Mouse (Mus musculus) midbrain, embryonic 16.5 days (tissue): ENCODE measurements at regions not wholly inside any gene's neighbourhood (a gene's known extent, or its start where the extent isn't known, plus 50 kb on each side); places are given as distances from the start of the nearest gene placed in this dataset.

Experiments
- ATAC-seq: fragments of 200-750 bp; cut with Nextera tagmentation; 2 replicates; pipeline ENCODE4 v1.8.0; 2017; ENCODE audit warnings: moderate TSS enrichment
- H3K27ac ChIP-seq: fragments of 300-500 bp; sonication (generic); 2 replicates; pipeline ENCODE4 v1.5.1; 2014; ENCODE audit warnings: mild to moderate bottlenecking, low read length, mixed read lengths
- H3K27me3 ChIP-seq: fragments of 300-500 bp; sonication (generic); 2 replicates; pipeline ENCODE4 v1.6.1; 2014; ENCODE audit warnings: low read depth, low read length, mixed read lengths; ENCODE audit not compliant: control insufficient read depth, insufficient read depth
- H3K36me3 ChIP-seq: fragments of 300-500 bp; sonication (generic); 2 replicates; pipeline ENCODE4 v1.6.1; 2014; ENCODE audit warnings: mild to moderate bottlenecking, low read length, moderate library complexity, mixed read lengths; ENCODE audit not compliant: control insufficient read depth, insufficient read depth
- H3K4me1 ChIP-seq: fragments of 300-500 bp; sonication (generic); 2 replicates; pipeline ENCODE4 v1.6.1; 2014; ENCODE audit warnings: mild to moderate bottlenecking, low read length, mixed read lengths; ENCODE audit not compliant: control insufficient read depth, insufficient read depth
- H3K4me2 ChIP-seq: fragments of 300-500 bp; sonication (generic); 2 replicates; pipeline ENCODE4 v1.6.1; 2014; ENCODE audit warnings: mild to moderate bottlenecking, low read length, mixed read lengths
- H3K4me3 ChIP-seq: fragments of 300-500 bp; sonication (generic); 2 replicates; pipeline ENCODE4 v1.5.1; 2014; ENCODE audit warnings: low read depth, mild to moderate bottlenecking, low read length, moderate library complexity, mixed read lengths
- H3K9ac ChIP-seq: fragments of 300-500 bp; sonication (generic); 2 replicates; pipeline ENCODE4 v1.6.1; 2014; ENCODE audit warnings: low read depth, low read length, mixed read lengths
- H3K9me3 ChIP-seq: fragments of 300-500 bp; sonication (generic); replicated peaks from 2 replicates; pipeline ENCODE4 v1.6.1; 2014; ENCODE audit warnings: mild to moderate bottlenecking, low read length, mixed read lengths; ENCODE audit not compliant: control insufficient read depth, poor library complexity, severe bottlenecking
- WGBS: fragments of 180-500 bp; shearing (Covaris S2); extraction: QIAGEN DNeasy Blood & Tissue Kit; methylation state at CpG from one replicate; pipeline ENCODE4 v1.1.7; 2014; 5-methylcytosine and 5-hydroxymethylcytosine counted together

DNA sequence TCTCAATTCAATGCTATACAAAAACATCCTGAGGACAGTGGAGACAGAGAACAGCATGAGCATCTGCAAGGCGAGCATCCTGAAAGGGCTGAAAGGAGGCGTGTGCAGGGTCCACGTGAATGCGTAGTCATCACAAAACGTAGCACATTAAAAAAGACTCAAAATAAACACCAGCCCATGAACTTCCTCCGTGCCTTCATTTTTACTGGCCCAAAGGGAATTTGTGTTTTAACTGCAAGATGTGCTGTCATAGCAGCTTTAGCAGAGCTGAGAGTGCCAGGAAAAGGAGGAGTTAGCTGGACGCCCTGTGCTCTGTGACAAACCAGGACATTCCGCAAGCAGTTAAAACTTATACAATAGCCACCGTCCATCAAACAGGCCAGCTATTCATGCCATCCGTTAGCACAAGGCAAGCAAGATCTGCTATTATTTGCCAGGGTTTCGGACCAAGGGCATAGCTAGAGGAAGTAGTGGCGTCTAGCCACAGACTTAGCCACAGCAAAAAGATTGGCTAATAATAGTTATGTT lies 92.9 kb upstream of the Stmnd1 start:
- Histone ChIP-seq H3K27ac (no peak overlapping the region), H3K4me3 (no peak overlapping the region), H3K27me3 (no peaks in the 10 kb centered on the region), H3K36me3 (no peaks in the 10 kb centered on the region), H3K4me2 (peak overlapping the region; percentile 31), H3K4me1 (peaks cover 10% of the 10 kb centered on the region), H3K9me3 (no peaks in the 10 kb centered on the region), H3K9ac (no peak overlapping the region)
- WGBS, result 8% methylated on average over 12 of the region's 12 CpGs
- ATAC-seq, result peak; percentile 32; the same call in 1 of the 2 replicates

DNA sequence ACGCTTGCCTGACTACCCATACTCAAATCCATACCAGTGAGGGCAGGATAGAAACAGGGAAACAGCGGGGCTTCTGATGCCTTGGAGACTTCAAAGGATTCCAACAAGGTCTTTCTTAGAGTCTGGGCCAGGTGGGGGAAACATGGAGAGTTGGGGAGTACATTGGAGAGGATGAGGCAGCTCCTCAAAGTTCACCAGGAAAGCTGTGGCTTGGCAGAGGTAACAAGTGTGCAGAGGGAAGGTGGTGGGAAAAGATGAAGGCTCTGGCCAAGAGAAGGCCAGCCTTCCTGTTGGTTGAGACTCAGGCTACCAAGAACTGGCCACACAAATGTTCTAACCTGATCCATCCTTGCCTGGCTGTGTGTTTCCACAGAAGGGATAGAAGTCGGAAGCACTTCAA lies 93.6 kb upstream of the Stmnd1 start:
- no peak overlapping the region for H3K4me3 ChIP-seq
- H3K9ac ChIP-seq, result no peak overlapping the region
- no peak overlapping the region for H3K27ac ChIP-seq
- no peaks in the 10 kb centered on the region for H3K36me3 ChIP-seq
- H3K4me1 ChIP-seq, result peaks cover 10% of the 10 kb centered on the region
- WGBS, result 74% methylated on average over 3 of the region's 3 CpGs
- H3K27me3 ChIP-seq, result no peaks in the 10 kb centered on the region
- no peaks in the 10 kb centered on the region for H3K9me3 ChIP-seq
- ATAC-seq, result no peak
- no peak overlapping the region for H3K4me2 ChIP-seq

DNA sequence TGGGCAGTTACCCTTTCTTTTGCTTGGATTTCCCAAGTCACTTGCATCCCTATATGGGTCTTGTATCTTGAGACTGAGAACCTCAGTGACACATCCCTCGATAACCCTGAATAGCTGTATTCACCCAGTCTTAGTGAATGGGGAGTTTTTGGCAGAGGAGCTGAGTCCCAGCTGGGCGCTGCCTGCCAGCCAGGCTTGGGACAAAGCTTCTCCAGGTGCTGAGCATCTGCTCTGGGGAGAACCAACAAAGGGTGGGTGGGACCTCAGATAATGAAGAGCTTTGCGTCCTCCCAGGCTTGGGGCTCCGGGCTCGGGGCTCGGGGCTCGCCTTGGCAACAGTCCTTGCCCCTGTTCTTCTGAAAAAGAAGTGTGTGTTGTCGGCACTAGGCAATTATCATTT lies 100.4 kb upstream of the Stmnd1 start:
- H3K4me2 ChIP-seq, result no peak overlapping the region
- H3K36me3 ChIP-seq, result no peaks in the 10 kb centered on the region
- H3K4me1 ChIP-seq, result no peaks in the 10 kb centered on the region
- H3K27ac ChIP-seq, result no peak overlapping the region
- no peak overlapping the region for H3K9ac ChIP-seq
- ATAC-seq, result peak; percentile 56; the same call in 1 of the 2 replicates
- H3K9me3 ChIP-seq, result no peaks in the 10 kb centered on the region
- H3K27me3 ChIP-seq, result no peaks in the 10 kb centered on the region
- WGBS, result 11% methylated on average over 8 of the region's 8 CpGs
- H3K4me3 ChIP-seq, result no peak overlapping the region

DNA sequence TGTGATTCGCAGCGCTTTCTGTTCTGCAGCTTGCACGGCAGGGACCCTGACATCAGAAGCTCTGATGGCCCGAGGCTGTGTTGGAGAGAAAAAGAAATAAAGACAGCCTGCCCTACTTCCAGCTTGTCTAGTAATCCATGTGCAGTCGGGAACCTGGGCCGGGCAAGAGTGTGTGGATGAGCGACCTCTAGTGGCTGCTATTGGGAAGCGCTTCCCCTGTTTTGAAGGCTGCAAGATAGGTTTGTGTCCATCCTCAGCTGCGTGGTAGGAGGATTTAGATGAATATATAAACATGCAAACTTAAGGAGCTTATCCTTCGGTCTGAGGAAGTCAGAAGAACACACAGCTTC lies 111.5 kb upstream of the Stmnd1 start:
- Histone ChIP-seq H3K4me2 (peak overlapping the region; percentile 54), H3K27me3 (no peaks in the 10 kb centered on the region), H3K4me3 (peak overlapping the region; percentile 27), H3K9ac (peak overlapping the region; percentile 28; the same call in 1 of the 2 replicates), H3K4me1 (peaks cover 10% of the 10 kb centered on the region), H3K27ac (peak overlapping the region; percentile 71), H3K36me3 (no peaks in the 10 kb centered on the region), H3K9me3 (no peaks in the 10 kb centered on the region)
- under 1% methylated on average over 10 of the region's 10 CpGs for WGBS
- peak; percentile 93 for ATAC-seq

DNA sequence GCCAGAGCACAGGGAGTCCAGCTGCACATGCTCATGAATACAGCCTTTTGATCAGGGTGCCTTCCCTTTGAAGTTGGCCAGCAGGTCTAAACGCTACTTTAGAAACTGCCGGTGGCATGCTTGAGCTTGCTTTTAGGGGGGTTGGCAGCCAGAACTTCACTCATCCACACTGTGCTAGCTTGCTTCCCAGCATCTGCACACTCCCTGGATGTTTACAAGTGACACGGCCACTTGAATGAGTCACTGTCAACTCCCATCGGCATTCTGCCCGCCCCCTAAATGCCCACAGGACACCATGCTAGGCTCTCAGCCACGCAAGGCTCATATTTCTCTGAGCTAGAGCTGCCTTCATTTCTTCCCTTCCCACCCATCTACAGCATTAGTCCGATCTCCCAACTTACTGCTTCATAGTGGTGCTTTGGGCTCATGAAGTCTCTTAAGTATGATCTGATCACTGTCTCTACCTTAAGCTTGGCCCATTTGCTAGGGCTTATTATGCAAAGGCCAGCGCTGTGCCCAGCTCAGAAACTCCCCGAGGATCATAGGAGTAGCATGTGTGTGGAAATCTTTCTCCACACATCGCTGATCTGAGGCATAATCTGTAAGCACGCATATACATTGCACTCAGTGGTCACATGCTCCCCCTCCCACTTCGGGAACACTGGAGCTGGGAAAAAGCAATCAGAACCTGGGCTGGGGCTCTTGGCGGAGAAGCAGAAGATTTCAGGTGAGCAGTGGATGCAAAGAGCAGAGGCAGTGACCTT lies 112.1 kb upstream of the Stmnd1 start:
- Histone ChIP-seq H3K4me1 (peaks cover 10% of the 10 kb centered on the region), H3K9ac (peak overlapping the region; percentile 28; the same call in 1 of the 2 replicates), H3K4me2 (peak overlapping the region; percentile 54), H3K4me3 (peak overlapping the region; percentile 27), H3K9me3 (no peaks in the 10 kb centered on the region), H3K36me3 (no peaks in the 10 kb centered on the region), H3K27ac (peak overlapping the region; percentile 71), H3K27me3 (no peaks in the 10 kb centered on the region)
- WGBS, result 18% methylated on average over 13 of the region's 13 CpGs
- peak; percentile 72 for ATAC-seq

DNA sequence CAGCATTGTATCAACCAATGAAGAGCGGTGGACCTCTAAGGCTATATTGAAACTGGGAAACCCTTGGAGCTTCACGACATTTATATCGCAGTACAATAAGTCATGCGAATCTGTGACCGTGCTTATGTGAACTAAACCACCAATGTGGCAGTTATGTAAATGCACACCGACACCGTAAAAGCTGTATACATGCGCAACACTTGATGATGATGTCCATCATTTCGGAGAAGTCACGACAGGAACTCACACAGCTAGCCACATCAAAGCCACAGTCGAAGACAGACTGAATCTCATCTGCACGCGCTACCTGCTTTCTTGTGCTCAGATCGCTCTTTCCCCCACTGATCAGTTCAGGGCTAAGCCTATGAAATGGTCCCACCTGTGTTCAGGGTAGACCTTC lies 114.2 kb upstream of the Stmnd1 start:
- no peaks in the 10 kb centered on the region for H3K27me3 ChIP-seq
- H3K36me3 ChIP-seq, result no peaks in the 10 kb centered on the region
- no peak overlapping the region for H3K4me2 ChIP-seq
- WGBS, result 88% methylated on average over 14 of the region's 14 CpGs
- no peak for ATAC-seq
- H3K9ac ChIP-seq, result no peak overlapping the region
- H3K4me3 ChIP-seq, result no peak overlapping the region
- peaks cover 10% of the 10 kb centered on the region for H3K4me1 ChIP-seq
- no peaks in the 10 kb centered on the region for H3K9me3 ChIP-seq
- no peak overlapping the region for H3K27ac ChIP-seq

DNA sequence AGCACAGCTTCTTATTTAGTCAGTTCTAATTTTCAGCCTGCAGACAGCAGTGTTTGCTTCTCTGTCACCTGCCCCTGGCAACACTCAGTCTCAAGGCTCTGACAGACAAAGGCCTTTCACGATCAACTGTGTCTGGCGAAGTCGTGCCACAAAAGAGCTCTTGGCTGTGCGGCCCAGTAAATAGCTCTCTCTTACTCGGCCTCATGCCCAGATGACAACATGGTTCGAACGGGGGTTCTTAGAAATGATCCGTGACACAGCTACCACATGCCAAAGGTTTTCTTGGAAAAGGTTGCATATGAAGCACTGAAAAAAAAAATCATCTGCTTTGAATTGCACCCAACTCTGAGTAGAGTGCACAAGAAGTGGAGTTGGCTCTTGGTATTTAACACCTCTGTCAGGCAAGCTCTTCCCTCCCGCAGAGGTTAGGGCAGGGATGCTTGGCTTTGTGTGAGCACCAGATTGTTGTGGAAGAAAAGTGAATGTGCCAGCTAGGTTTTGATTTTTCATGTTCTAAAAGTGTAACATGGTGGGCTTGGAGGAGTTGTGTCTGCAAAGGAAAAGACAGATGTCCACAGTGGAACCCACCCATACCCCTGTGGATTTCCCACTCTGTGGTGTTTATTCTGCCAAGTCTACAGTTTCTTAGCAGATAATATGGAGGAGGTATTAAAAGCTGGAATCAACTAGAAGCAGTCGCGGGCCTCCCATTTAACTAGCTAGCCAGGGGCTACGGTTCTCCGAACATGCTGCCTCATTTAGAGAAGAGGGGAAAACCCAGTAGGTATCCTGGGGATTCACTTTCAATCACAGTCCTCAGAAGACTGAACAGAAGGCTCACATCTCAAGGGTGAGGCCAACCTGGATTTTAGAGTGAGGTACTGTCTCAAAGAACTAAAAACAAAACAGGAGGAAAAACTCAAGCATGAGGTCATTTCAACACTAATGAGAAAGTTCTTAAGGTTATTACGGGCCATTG lies 120.0 kb upstream of the Stmnd1 start:
- ATAC-seq, result no peak
- H3K36me3 ChIP-seq, result no peaks in the 10 kb centered on the region
- H3K27me3 ChIP-seq, result no peaks in the 10 kb centered on the region
- no peaks in the 10 kb centered on the region for H3K4me1 ChIP-seq
- H3K4me3 ChIP-seq, result no peak overlapping the region
- H3K9me3 ChIP-seq, result no peaks in the 10 kb centered on the region
- 70% methylated on average over 14 of the region's 14 CpGs for WGBS
- no peak overlapping the region for H3K4me2 ChIP-seq
- H3K27ac ChIP-seq, result no peak overlapping the region
- no peak overlapping the region for H3K9ac ChIP-seq

DNA sequence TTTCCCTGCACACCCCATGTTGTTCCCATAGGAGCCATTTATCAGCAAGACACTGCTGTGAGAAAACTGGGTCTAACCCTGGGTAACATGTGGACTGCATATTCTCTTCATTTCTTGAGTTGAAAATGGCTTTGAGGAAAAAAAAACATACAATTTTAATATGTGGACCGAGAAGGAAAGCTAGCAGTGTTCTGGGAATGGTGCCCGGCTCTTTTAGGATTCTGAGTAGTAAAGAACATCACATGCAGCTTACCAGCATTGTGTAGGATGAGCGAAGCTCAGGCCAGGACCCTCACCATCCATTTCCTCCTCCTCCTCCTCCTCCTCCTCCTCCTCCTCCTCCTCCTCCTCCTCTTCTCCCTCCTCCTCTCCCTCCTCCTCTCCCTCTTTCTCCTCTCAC lies 133.5 kb upstream of the Stmnd1 start:
- no peaks in the 10 kb centered on the region for H3K4me1 ChIP-seq
- H3K27ac ChIP-seq, result no peak overlapping the region
- H3K9me3 ChIP-seq, result no peaks in the 10 kb centered on the region
- H3K4me2 ChIP-seq, result no peak overlapping the region
- no peak overlapping the region for H3K9ac ChIP-seq
- H3K27me3 ChIP-seq, result no peaks in the 10 kb centered on the region
- H3K36me3 ChIP-seq, result no peaks in the 10 kb centered on the region
- no peak for ATAC-seq
- WGBS, result 84% methylated on average over 3 of the region's 3 CpGs
- H3K4me3 ChIP-seq, result no peak overlapping the region

DNA sequence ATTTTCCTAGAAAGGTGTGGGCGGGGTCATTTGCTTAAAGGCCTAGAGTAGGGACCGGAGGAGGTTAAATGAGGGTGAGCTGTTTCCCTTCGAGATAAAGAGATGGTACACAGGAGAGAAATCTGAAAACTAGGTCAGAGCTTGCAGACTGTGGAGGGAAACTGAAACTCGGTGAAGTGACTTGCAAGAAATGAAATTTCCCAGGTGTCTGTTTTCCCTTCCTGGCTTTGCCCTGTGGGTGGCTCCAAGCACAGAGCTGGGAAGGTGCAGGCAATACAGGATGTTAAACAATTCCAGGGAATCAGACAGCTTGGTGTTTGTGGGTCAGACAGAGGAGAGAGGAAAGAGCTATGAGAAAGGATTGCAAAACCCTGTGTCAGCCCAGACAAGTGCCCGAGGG lies 134.3 kb upstream of the Stmnd1 start:
- Histone ChIP-seq H3K4me1 (no peaks in the 10 kb centered on the region), H3K9me3 (no peaks in the 10 kb centered on the region), H3K4me2 (no peak overlapping the region), H3K9ac (no peak overlapping the region), H3K4me3 (no peak overlapping the region), H3K27me3 (no peaks in the 10 kb centered on the region), H3K36me3 (no peaks in the 10 kb centered on the region), H3K27ac (no peak overlapping the region)
- 81% methylated on average over 5 of the region's 5 CpGs for WGBS
- no peak for ATAC-seq
